Mouse (Mus musculus): ENCODE data around the gene Olfr46. TPM values are rescaled to one million over a fixed set of nuclear protein-coding genes. Genes with fewer than 3 reads are reported as not detected.
"Not testable (repeated sequence)": the region's sequence is repeated elsewhere in the genome, so short reads cannot be mapped to it uniquely, and the experiment has no call there.

Gene Olfr46
- total RNA-seq (2014; rRNA removed) (not detected in 2 replicates), polyA plus RNA-seq (2015; fragmentation: Nextera tagmentation; extraction: Ambion mirVana) (not detected in 2 replicates)

GRCm38 (mm10) chr7:140600969-140601368 is at the start of gene Olfr46:
Olfr46 (plus strand) TSS chr7:140601269.
- H3K27me3 ChIP-seq (ENCODE audit: insufficient read depth, low read length); H3K4me3 ChIP-seq (ENCODE audit: low read depth, low read length); H3K9ac ChIP-seq (replicated peaks; ENCODE audit: low read length, poor library complexity, severe bottlenecking); H3K27ac ChIP-seq (ENCODE audit: low read depth, low read length); H3K36me3 ChIP-seq (ENCODE audit: insufficient read depth, low read length); DNase-seq (ENCODE audit: low spot score); H3K4me2 ChIP-seq (ENCODE audit: low read depth, low read length, poor library complexity, severe bottlenecking); ATAC-seq (ENCODE audit: low FRiP score); H3K9me3 ChIP-seq (ENCODE audit: low read length); H3K4me1 ChIP-seq (ENCODE audit: insufficient read depth, low read length): not testable (repeated sequence)
- WGBS, result 87% methylated on average over 2 of the region's 2 CpGs

DNA sequence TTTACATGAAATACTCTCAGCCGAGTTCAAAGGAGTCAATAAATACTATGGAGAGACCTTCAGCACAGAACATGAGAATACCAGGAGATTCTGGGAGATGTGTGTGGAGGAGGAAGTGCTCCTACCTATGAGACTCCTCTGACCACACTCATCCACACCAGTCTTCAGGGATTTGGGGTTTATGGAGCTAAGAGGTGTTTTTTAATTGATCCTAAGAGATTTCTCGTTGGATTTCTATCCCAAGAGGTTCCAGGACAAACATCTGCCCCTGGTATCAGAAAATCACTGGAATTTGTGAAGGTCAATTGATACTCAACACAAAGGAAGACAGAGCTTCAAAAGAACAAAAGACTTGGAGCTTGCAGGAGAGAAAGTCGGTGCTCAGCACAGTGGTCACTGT is 33.5 kb upstream of the Olfr46 start, which contains the start of gene Olfr538:
Olfr538 (plus strand) TSS at position 301 of the 400 bp plus-strand sequence.
- no peaks in the 10 kb centered on the region for H3K4me1 ChIP-seq (ENCODE audit: insufficient read depth, low read length)
- H3K4me3 ChIP-seq (ENCODE audit: low read depth, low read length), result no peak within 1 kb of the TSS
- H3K9ac ChIP-seq (replicated peaks; ENCODE audit: low read length, poor library complexity, severe bottlenecking), result no peak within 1 kb of the TSS
- H3K27ac ChIP-seq (ENCODE audit: low read depth, low read length), result no peak within 1 kb of the TSS
- DNase-seq (ENCODE audit: low spot score) (no peak), ATAC-seq (ENCODE audit: low FRiP score) (no peak)
- no peak within 1 kb of the TSS for H3K4me2 ChIP-seq (ENCODE audit: low read depth, low read length, poor library complexity, severe bottlenecking)
- H3K9me3 ChIP-seq (ENCODE audit: low read length), result no peaks in the 10 kb centered on the region
- H3K27me3 ChIP-seq (ENCODE audit: insufficient read depth, low read length), result no peaks in the 10 kb centered on the region
- no peaks in the 10 kb centered on the region for H3K36me3 ChIP-seq (ENCODE audit: insufficient read depth, low read length)
- no peak for TF ChIP-seq CTCF (IDR thresholded peaks at IDR 0.05)
- WGBS, result 54% methylated on average over 3 of the region's 3 CpGs

- WGBS, result 84% methylated on average over 3 of the region's 3 CpGs
- not testable (repeated sequence) for H3K36me3 ChIP-seq (ENCODE audit: insufficient read depth, low read length); H3K4me1 ChIP-seq (ENCODE audit: insufficient read depth, low read length); H3K9ac ChIP-seq (replicated peaks; ENCODE audit: low read length, poor library complexity, severe bottlenecking); H3K4me2 ChIP-seq (ENCODE audit: low read depth, low read length, poor library complexity, severe bottlenecking); DNase-seq (ENCODE audit: low spot score); H3K27ac ChIP-seq (ENCODE audit: low read depth, low read length); ATAC-seq (ENCODE audit: low FRiP score); H3K4me3 ChIP-seq (ENCODE audit: low read depth, low read length); H3K9me3 ChIP-seq (ENCODE audit: low read length); H3K27me3 ChIP-seq (ENCODE audit: insufficient read depth, low read length)
Measured at GRCm38 (mm10) chr7:140628670-140629069, 27.6 kb downstream of the Olfr46 start, which contains the start of gene Olfr61. Olfr61 (plus strand) TSS chr7:140628970.

- TF ChIP-seq CTCF (IDR thresholded peaks at IDR 0.05), result no peak
- Histone ChIP-seq H3K9me3 (ENCODE audit: low read length) (no peaks in the 10 kb centered on the region), H3K4me2 (ENCODE audit: low read depth, low read length, poor library complexity, severe bottlenecking) (no peak overlapping the region), H3K4me3 (ENCODE audit: low read depth, low read length) (no peak overlapping the region), H3K9ac (replicated peaks; ENCODE audit: low read length, poor library complexity, severe bottlenecking) (no peak overlapping the region), H3K36me3 (ENCODE audit: insufficient read depth, low read length) (no peaks in the 10 kb centered on the region), H3K27ac (ENCODE audit: low read depth, low read length) (no peak overlapping the region), H3K27me3 (ENCODE audit: insufficient read depth, low read length) (no peaks in the 10 kb centered on the region), H3K4me1 (ENCODE audit: insufficient read depth, low read length) (no peaks in the 10 kb centered on the region)
- no peak for ATAC-seq (ENCODE audit: low FRiP score)
- DNase-seq (ENCODE audit: low spot score), result no peak
- 73% methylated on average over 1 of the region's 1 CpGs for WGBS
Measured at GRCm38 (mm10) chr7:140630559-140630958, 29.5 kb downstream of the Olfr46 start.

GRCm38 (mm10) chr7:140646152-140646551 is 45.1 kb downstream of the Olfr46 start, which contains the start of gene Olfr53:
Olfr53 (plus strand) TSS chr7:140646452.
- DNase-seq (ENCODE audit: low spot score), result no peak
- Histone ChIP-seq H3K9ac (replicated peaks; ENCODE audit: low read length, poor library complexity, severe bottlenecking) (no peak within 1 kb of the TSS), H3K9me3 (ENCODE audit: low read length) (no peaks in the 10 kb centered on the region), H3K4me3 (ENCODE audit: low read depth, low read length) (no peak within 1 kb of the TSS), H3K36me3 (ENCODE audit: insufficient read depth, low read length) (no peaks in the 10 kb centered on the region), H3K4me1 (ENCODE audit: insufficient read depth, low read length) (no peaks in the 10 kb centered on the region), H3K27me3 (ENCODE audit: insufficient read depth, low read length) (no peaks in the 10 kb centered on the region), H3K27ac (ENCODE audit: low read depth, low read length) (no peak within 1 kb of the TSS), H3K4me2 (ENCODE audit: low read depth, low read length, poor library complexity, severe bottlenecking) (no peak within 1 kb of the TSS)
- WGBS, result 83% methylated on average over 1 of the region's 1 CpGs
- no peak for TF ChIP-seq CTCF (IDR thresholded peaks at IDR 0.05)
- ATAC-seq (ENCODE audit: low FRiP score), result no peak

GRCm38 (mm10) chr7:140659630-140660029 is 58.6 kb downstream of the Olfr46 start, which contains the start of gene Olfr539:
Olfr539 (plus strand) TSS chr7:140659930.
- Histone ChIP-seq H3K4me1 (ENCODE audit: insufficient read depth, low read length) (no peaks in the 10 kb centered on the region), H3K27ac (ENCODE audit: low read depth, low read length) (no peak within 1 kb of the TSS), H3K9ac (replicated peaks; ENCODE audit: low read length, poor library complexity, severe bottlenecking) (no peak within 1 kb of the TSS), H3K27me3 (ENCODE audit: insufficient read depth, low read length) (no peaks in the 10 kb centered on the region), H3K9me3 (ENCODE audit: low read length) (no peaks in the 10 kb centered on the region), H3K36me3 (ENCODE audit: insufficient read depth, low read length) (no peaks in the 10 kb centered on the region), H3K4me3 (ENCODE audit: low read depth, low read length) (no peak within 1 kb of the TSS), H3K4me2 (ENCODE audit: low read depth, low read length, poor library complexity, severe bottlenecking) (no peak within 1 kb of the TSS)
- TF ChIP-seq CTCF (IDR thresholded peaks at IDR 0.05), result no peak
- ATAC-seq (ENCODE audit: low FRiP score) (no peak), DNase-seq (ENCODE audit: low spot score) (no peak)
- 83% methylated on average over 4 of the region's 4 CpGs for WGBS

Other genes starting within 250 kb of the Olfr46 start
- not detected in 2 replicates for gene Olfr60, start 239.6 kb upstream of the Olfr46 start, total RNA-seq (2014; rRNA removed)
- gene Olfr60, start 239.6 kb upstream of the Olfr46 start, polyA plus RNA-seq (2015; fragmentation: Nextera tagmentation; extraction: Ambion mirVana), result not detected in 2 replicates
- not detected in 2 replicates for gene Olfr530, start 224.9 kb upstream of the Olfr46 start, total RNA-seq (2014; rRNA removed)
- gene Olfr530, start 224.9 kb upstream of the Olfr46 start, polyA plus RNA-seq (2015; fragmentation: Nextera tagmentation; extraction: Ambion mirVana), result not detected in 2 replicates
- gene Olfr531, start 198.4 kb upstream of the Olfr46 start, total RNA-seq (2014; rRNA removed), result not detected in 2 replicates
- gene Olfr531, start 198.4 kb upstream of the Olfr46 start, polyA plus RNA-seq (2015; fragmentation: Nextera tagmentation; extraction: Ambion mirVana), result not detected in 2 replicates
- not detected in 2 replicates for gene Olfr532, start 179.6 kb upstream of the Olfr46 start, total RNA-seq (2014; rRNA removed)
- gene Olfr532, start 179.6 kb upstream of the Olfr46 start, polyA plus RNA-seq (2015; fragmentation: Nextera tagmentation; extraction: Ambion mirVana), result not detected in 2 replicates
- gene Olfr533, start 137.9 kb upstream of the Olfr46 start, total RNA-seq (2014; rRNA removed), result not detected in 2 replicates
- not detected in 2 replicates for gene Olfr533, start 137.9 kb upstream of the Olfr46 start, polyA plus RNA-seq (2015; fragmentation: Nextera tagmentation; extraction: Ambion mirVana)
- not detected in 2 replicates for gene Olfr535, start 117.1 kb upstream of the Olfr46 start, total RNA-seq (2014; rRNA removed)
- gene Olfr535, start 117.1 kb upstream of the Olfr46 start, polyA plus RNA-seq (2015; fragmentation: Nextera tagmentation; extraction: Ambion mirVana), result not detected in 2 replicates
- 0.05 TPM in 1 of 2 replicates, not detected in the other for gene Olfr536, start 93.9 kb upstream of the Olfr46 start, total RNA-seq (2014; rRNA removed)
- not detected in 2 replicates for gene Olfr536, start 93.9 kb upstream of the Olfr46 start, polyA plus RNA-seq (2015; fragmentation: Nextera tagmentation; extraction: Ambion mirVana)
- not detected in 2 replicates for gene Olfr538, start 33.4 kb upstream of the Olfr46 start, total RNA-seq (2014; rRNA removed)
- not detected in 2 replicates for gene Olfr538, start 33.4 kb upstream of the Olfr46 start, polyA plus RNA-seq (2015; fragmentation: Nextera tagmentation; extraction: Ambion mirVana)
- gene Olfr61, start 27.7 kb downstream of the Olfr46 start, total RNA-seq (2014; rRNA removed), result not detected in 2 replicates
- not detected in 2 replicates for gene Olfr61, start 27.7 kb downstream of the Olfr46 start, polyA plus RNA-seq (2015; fragmentation: Nextera tagmentation; extraction: Ambion mirVana)
- not detected in 2 replicates for gene Olfr53, start 45.2 kb downstream of the Olfr46 start, total RNA-seq (2014; rRNA removed)
- gene Olfr53, start 45.2 kb downstream of the Olfr46 start, polyA plus RNA-seq (2015; fragmentation: Nextera tagmentation; extraction: Ambion mirVana), result not detected in 2 replicates
- gene Olfr539, start 58.7 kb downstream of the Olfr46 start, total RNA-seq (2014; rRNA removed), result 0.05 TPM in 1 of 2 replicates, not detected in the other
- gene Olfr539, start 58.7 kb downstream of the Olfr46 start, polyA plus RNA-seq (2015; fragmentation: Nextera tagmentation; extraction: Ambion mirVana), result 0.04 TPM in 1 of 2 replicates, not detected in the other
- gene Olfr45, start 80.7 kb downstream of the Olfr46 start, total RNA-seq (2014; rRNA removed), result not detected in 2 replicates
- not detected in 2 replicates for gene Olfr45, start 80.7 kb downstream of the Olfr46 start, polyA plus RNA-seq (2015; fragmentation: Nextera tagmentation; extraction: Ambion mirVana)
- not detected in 2 replicates for gene Olfr541, start 96.0 kb downstream of the Olfr46 start, total RNA-seq (2014; rRNA removed)
- not detected in 2 replicates for gene Olfr541, start 96.0 kb downstream of the Olfr46 start, polyA plus RNA-seq (2015; fragmentation: Nextera tagmentation; extraction: Ambion mirVana)
- gene Cyp2e1, start 162.5 kb downstream of the Olfr46 start, total RNA-seq (2014; rRNA removed), result not detected in 2 replicates
- gene Cyp2e1, start 162.5 kb downstream of the Olfr46 start, polyA plus RNA-seq (2015; fragmentation: Nextera tagmentation; extraction: Ambion mirVana), result not detected in 2 replicates
- gene Syce1, start 186.6 kb downstream of the Olfr46 start, total RNA-seq (2014; rRNA removed), result 0.55 TPM in 1 of 2 replicates, not detected in the other
- 0.14 and 0.26 TPM in 2 replicates for gene Syce1, start 186.6 kb downstream of the Olfr46 start, polyA plus RNA-seq (2015; fragmentation: Nextera tagmentation; extraction: Ambion mirVana)
- 30.0 and 37.6 TPM in 2 replicates for gene Zfp941, start 220.9 kb downstream of the Olfr46 start, total RNA-seq (2014; rRNA removed)
- 26.1 and 30.9 TPM in 2 replicates for gene Zfp941, start 220.9 kb downstream of the Olfr46 start, polyA plus RNA-seq (2015; fragmentation: Nextera tagmentation; extraction: Ambion mirVana)
- 0.71 TPM in 1 of 2 replicates, not detected in the other for gene Urah, start 233.7 kb downstream of the Olfr46 start, total RNA-seq (2014; rRNA removed)
- gene Urah, start 233.7 kb downstream of the Olfr46 start, polyA plus RNA-seq (2015; fragmentation: Nextera tagmentation; extraction: Ambion mirVana), result 0.23 and 0.26 TPM in 2 replicates
- not detected in 2 replicates for gene Scgb1c1, start 244.3 kb downstream of the Olfr46 start, total RNA-seq (2014; rRNA removed)
- gene Scgb1c1, start 244.3 kb downstream of the Olfr46 start, polyA plus RNA-seq (2015; fragmentation: Nextera tagmentation; extraction: Ambion mirVana), result not detected in 2 replicates
- not detected in 2 replicates for gene Odf3, start 246.5 kb downstream of the Olfr46 start, total RNA-seq (2014; rRNA removed)
- 0.17 and 0.22 TPM in 2 replicates for gene Odf3, start 246.5 kb downstream of the Olfr46 start, polyA plus RNA-seq (2015; fragmentation: Nextera tagmentation; extraction: Ambion mirVana)